ENCODE assay signal across 7 mouse cellular contexts in genomic region chr13:25186436-25187325, GRCm38 (mm10).
DNase-seq lines count a peak whose midpoint lies in the region; ATAC-seq and TF ChIP-seq lines count a peak whose summit lies in the region.

No protein-coding gene starts in this region.

- H3K4me3 ChIP-seq in lung, embryonic 14.5 days (ENCODE audit: low read depth, low read length), result no peak overlapping the region
- no peak overlapping the region for H3K4me3 ChIP-seq in forebrain, embryonic 16.5 days (replicated peaks; ENCODE audit: low read length)
- H3K4me3 ChIP-seq in midbrain, embryonic 10.5 days, result peak overlapping the region; percentile 30

- H3K4me2 ChIP-seq in lung, embryonic 14.5 days, result no peak overlapping the region; the same call in 1 of the 2 replicates
- peak overlapping the region; percentile 36 for H3K4me2 ChIP-seq in forebrain, embryonic 16.5 days (ENCODE audit: low read length)

- no peak for DNase-seq in lung, embryonic 14.5 days
- DNase-seq in lung, postnatal 10 days, result no peak
- peak; percentile 30 for DNase-seq in midbrain, embryonic 10.5 days (ENCODE audit: low spot score)
- DNase-seq in left cerebral cortex, adult 18-20 months (ENCODE audit: low spot score in 2 of 2), result no peak
- no peak for DNase-seq in cerebellum, adult 11-12 months
- DNase-seq in adrenal gland, postnatal 25 days, result no peak

- H3K27ac ChIP-seq in lung, embryonic 14.5 days (ENCODE audit: low read depth), result no peak overlapping the region
- H3K27ac ChIP-seq in forebrain, embryonic 16.5 days (ENCODE audit: low read length), result peak overlapping the region; percentile 35; the same call in 1 of the 2 replicates
- peak overlapping the region; percentile 63 for H3K27ac ChIP-seq in midbrain, embryonic 10.5 days (replicated peaks)

- no peaks in the 10 kb centered on the region for H3K36me3 ChIP-seq in lung, embryonic 14.5 days (ENCODE audit: insufficient read depth)
- no peaks in the 10 kb centered on the region for H3K36me3 ChIP-seq in forebrain, embryonic 16.5 days (ENCODE audit: control insufficient read depth, insufficient read depth)
- no peaks in the 10 kb centered on the region for H3K36me3 ChIP-seq in midbrain, embryonic 10.5 days

- 28% methylated on average over 7 of the region's 7 CpGs for WGBS in lung, embryonic 14.5 days
- 14% methylated on average over 7 of the region's 7 CpGs for WGBS in forebrain, embryonic 16.5 days
- WGBS in midbrain, embryonic 10.5 days, result 12% methylated on average over 7 of the region's 7 CpGs

- no peaks in the 10 kb centered on the region for H3K27me3 ChIP-seq in lung, embryonic 14.5 days (ENCODE audit: insufficient read depth, low read length)
- no peaks in the 10 kb centered on the region for H3K27me3 ChIP-seq in forebrain, embryonic 16.5 days (replicated peaks; ENCODE audit: control insufficient read depth, insufficient read depth, low read length)
- no peaks in the 10 kb centered on the region for H3K27me3 ChIP-seq in midbrain, embryonic 10.5 days (ENCODE audit: low read depth, poor library complexity, severe bottlenecking)

- no peak for TF ChIP-seq CTCF in lung, embryonic 14.5 days (IDR thresholded peaks at IDR 0.05; ENCODE audit: low read depth)

- no peaks in the 10 kb centered on the region for H3K9me3 ChIP-seq in lung, embryonic 14.5 days (ENCODE audit: low read depth, low read length)
- H3K9me3 ChIP-seq in forebrain, embryonic 16.5 days (ENCODE audit: control insufficient read depth, low read length), result no peaks in the 10 kb centered on the region
- H3K9me3 ChIP-seq in midbrain, embryonic 10.5 days (replicated peaks), result no peaks in the 10 kb centered on the region

- no peaks in the 10 kb centered on the region for H3K4me1 ChIP-seq in lung, embryonic 14.5 days (ENCODE audit: insufficient read depth)
- H3K4me1 ChIP-seq in forebrain, embryonic 16.5 days (replicated peaks; ENCODE audit: control insufficient read depth, insufficient read depth, low read length), result peaks cover 14% of the 10 kb centered on the region; the same call in 1 of the 2 replicates
- H3K4me1 ChIP-seq in midbrain, embryonic 10.5 days, result peaks cover 27% of the 10 kb centered on the region

- no peak overlapping the region for H3K9ac ChIP-seq in lung, embryonic 14.5 days
- H3K9ac ChIP-seq in forebrain, embryonic 16.5 days (replicated peaks; ENCODE audit: low read depth, low read length), result peak overlapping the region; percentile 46

- peak; percentile 11; the same call in 1 of the 2 replicates for ATAC-seq in lung, embryonic 14.5 days (ENCODE audit: insufficient read depth)
- peak; percentile 3 for ATAC-seq in forebrain, embryonic 16.5 days
